Mouse (Mus musculus) intestine, embryonic 16.5 days (tissue): ENCODE measurements around the gene Tmem63a. TPM values are rescaled to one million over a fixed set of nuclear protein-coding genes. Genes with fewer than 3 reads are reported as not detected.
A peak's percentile ranks its signal among the peaks of the same experiment; 100 is the strongest.
"Not testable (repeated sequence)": the region's sequence is repeated elsewhere in the genome, so short reads cannot be mapped to it uniquely, and the experiment has no call there.

ENCODE experiments used
- ATAC-seq: fragments of 200-750 bp; cut with Nextera tagmentation; 2 replicates; pipeline ENCODE4 v1.8.0; 2017; ENCODE audit warnings: moderate TSS enrichment, moderate library complexity
- H3K27ac ChIP-seq: fragments of 300-500 bp; sonication (generic); 2 replicates; pipeline ENCODE4 v1.5.1; 2014; ENCODE audit warnings: mild to moderate bottlenecking, low read length
- H3K27me3 ChIP-seq: fragments of 300-500 bp; sonication (generic); replicated peaks from 2 replicates; pipeline ENCODE4 v1.6.1; 2014; ENCODE audit warnings: low read length, control low read depth, mixed read lengths; ENCODE audit not compliant: control insufficient read depth, insufficient read depth
- H3K36me3 ChIP-seq: fragments of 300-500 bp; sonication (generic); 2 replicates; pipeline ENCODE4 v1.6.1; 2014; ENCODE audit warnings: low read length, control low read depth; ENCODE audit not compliant: control insufficient read depth, insufficient read depth
- H3K4me1 ChIP-seq: fragments of 300-500 bp; sonication (generic); 2 replicates; pipeline ENCODE4 v1.6.1; 2014; ENCODE audit warnings: low read length, control low read depth, mixed read lengths; ENCODE audit not compliant: control insufficient read depth, insufficient read depth
- H3K4me2 ChIP-seq: fragments of 300-500 bp; sonication (generic); 2 replicates; pipeline ENCODE4 v1.6.1; 2014; ENCODE audit warnings: low read depth, low read length, control low read depth
- H3K4me3 ChIP-seq: fragments of 300-500 bp; sonication (generic); 2 replicates; pipeline ENCODE4 v1.5.1; 2014; ENCODE audit warnings: mild to moderate bottlenecking, low read length
- H3K9ac ChIP-seq: fragments of 300-500 bp; sonication (generic); 2 replicates; pipeline ENCODE4 v1.6.1; 2014; ENCODE audit warnings: low read depth, low read length
- H3K9me3 ChIP-seq: fragments of 300-500 bp; sonication (generic); 2 replicates; pipeline ENCODE4 v1.6.1; 2016; ENCODE audit warnings: low read length, control low read depth; ENCODE audit not compliant: control insufficient read depth
- WGBS: fragments of 180-500 bp; shearing (Covaris S2); extraction: QIAGEN DNeasy Blood & Tissue Kit; methylation state at CpG from one replicate; pipeline ENCODE4 v1.1.7; 2014; 5-methylcytosine and 5-hydroxymethylcytosine counted together
- polyA plus RNA-seq: library from polyadenylated mRNA; unstranded; fragments of >200 nt; fragmentation: Nextera tagmentation; extraction: Ambion mirVana; gene quantifications from 2 replicates; pipeline ENCODE4 v1.2.1, GENCODE M21; 2015

Gene Tmem63a
- polyA plus RNA-seq, 1 experiment from 2014 or later = 14.9 TPM

- not testable (repeated sequence) for H3K27ac ChIP-seq, H3K9me3 ChIP-seq, H3K27me3 ChIP-seq, H3K36me3 ChIP-seq
- Histone ChIP-seq H3K4me2 (peak overlapping the region; percentile 60), H3K4me3 (peak overlapping the region; percentile 39), H3K9ac (peak overlapping the region; percentile 49; the same call in 1 of the 2 replicates), H3K4me1 (peaks cover 13% of the 10 kb centered on the region)
- 4% methylated on average over 38 of the region's 41 CpGs for WGBS
- peak; percentile 93 for ATAC-seq
Measured at GRCm38 (mm10) chr1:180936610-180937398, 5.3 kb upstream of the Tmem63a start.

DNA sequence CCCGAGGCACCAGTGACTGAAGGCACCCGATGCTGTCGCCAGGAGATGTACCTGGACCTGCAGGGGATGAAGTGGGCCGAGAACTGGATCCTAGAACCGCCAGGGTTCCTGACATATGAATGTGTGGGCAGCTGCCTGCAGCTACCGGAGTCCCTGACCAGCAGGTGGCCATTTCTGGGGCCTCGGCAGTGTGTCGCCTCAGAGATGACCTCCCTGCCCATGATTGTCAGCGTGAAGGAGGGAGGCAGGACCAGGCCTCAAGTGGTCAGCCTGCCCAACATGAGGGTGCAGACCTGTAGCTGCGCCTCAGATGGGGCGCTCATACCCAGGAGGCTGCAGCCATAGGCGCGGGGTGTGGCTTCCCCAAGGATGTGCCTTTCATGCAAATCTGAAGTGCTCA is 4.5 kb upstream of the Tmem63a start:
- H3K9ac ChIP-seq, H3K36me3 ChIP-seq, ATAC-seq, H3K27ac ChIP-seq, H3K27me3 ChIP-seq, H3K9me3 ChIP-seq, H3K4me2 ChIP-seq, H3K4me3 ChIP-seq: not testable (repeated sequence)
- peaks cover 13% of the 10 kb centered on the region for H3K4me1 ChIP-seq
- WGBS = 52% methylated on average over 13 of the region's 13 CpGs

- H3K4me1 ChIP-seq = peaks cover 23% of the 10 kb centered on the region
- H3K27ac ChIP-seq, H3K36me3 ChIP-seq, ATAC-seq, H3K9ac ChIP-seq, H3K4me3 ChIP-seq, H3K9me3 ChIP-seq, H3K27me3 ChIP-seq, H3K4me2 ChIP-seq: not testable (repeated sequence)
- 91% methylated on average over 2 of the region's 2 CpGs for WGBS
Measured at GRCm38 (mm10) chr1:180938781-180939180, 3.4 kb upstream of the Tmem63a start.

DNA sequence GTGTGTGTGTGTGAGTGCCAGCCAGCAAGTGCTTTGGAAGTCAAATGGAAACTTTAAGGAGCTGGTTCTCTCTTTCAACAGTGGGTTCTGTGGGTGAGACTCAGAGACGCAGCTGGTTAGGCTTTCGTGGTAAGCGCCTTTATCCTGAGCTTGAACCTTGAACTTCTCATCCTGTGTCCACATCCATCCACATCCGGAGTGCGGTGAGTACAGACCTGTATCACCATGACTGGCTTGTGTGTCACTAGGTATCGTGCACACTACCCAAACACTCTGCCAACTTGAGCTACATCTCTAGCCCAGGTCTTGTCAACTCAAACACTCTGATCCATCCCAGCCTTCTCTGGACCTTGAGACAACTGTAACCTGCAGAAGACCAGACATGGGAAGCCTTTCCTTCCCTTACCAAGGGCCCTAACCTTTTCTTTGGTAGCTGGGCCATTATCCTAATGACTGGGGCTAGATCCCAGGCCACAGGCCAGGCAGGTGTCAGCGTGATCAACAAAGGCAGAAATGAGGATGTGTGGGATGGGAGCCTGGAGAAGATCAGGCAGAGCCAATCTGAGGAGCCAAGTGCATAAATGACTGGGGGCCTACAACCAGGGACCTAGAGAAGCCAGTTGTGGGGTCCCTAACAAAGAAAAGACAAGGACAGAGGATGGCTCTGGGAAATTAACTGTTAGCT is 1.2 kb upstream of the Tmem63a start:
- Histone ChIP-seq H3K9ac (no peak overlapping the region), H3K27me3 (0 out of 2 replicates have a peak, but pooled peaks cover 1% of the 10 kb centered on the region), H3K4me1 (peaks cover 43% of the 10 kb centered on the region), H3K27ac (no peak overlapping the region), H3K4me3 (peak overlapping the region; percentile 96), H3K36me3 (no peaks in the 10 kb centered on the region), H3K9me3 (no peaks in the 10 kb centered on the region), H3K4me2 (peak overlapping the region; percentile 94)
- no peak for ATAC-seq
- 85% methylated on average over 7 of the region's 7 CpGs for WGBS

- peak overlapping the region; percentile 94 for H3K9ac ChIP-seq
- H3K9me3 ChIP-seq = no peaks in the 10 kb centered on the region
- H3K4me3 ChIP-seq = peak overlapping the region; percentile 96
- peak overlapping the region; percentile 94 for H3K4me2 ChIP-seq
- ATAC-seq = peak; percentile 36
- peak overlapping the region; percentile 87 for H3K27ac ChIP-seq
- WGBS = 5% methylated on average over 18 of the region's 18 CpGs
- no peaks in the 10 kb centered on the region for H3K27me3 ChIP-seq
- H3K36me3 ChIP-seq = no peaks in the 10 kb centered on the region
- H3K4me1 ChIP-seq = peaks cover 51% of the 10 kb centered on the region
Measured at GRCm38 (mm10) chr1:180941726-180942125, 418 bp upstream of the Tmem63a start.

DNA sequence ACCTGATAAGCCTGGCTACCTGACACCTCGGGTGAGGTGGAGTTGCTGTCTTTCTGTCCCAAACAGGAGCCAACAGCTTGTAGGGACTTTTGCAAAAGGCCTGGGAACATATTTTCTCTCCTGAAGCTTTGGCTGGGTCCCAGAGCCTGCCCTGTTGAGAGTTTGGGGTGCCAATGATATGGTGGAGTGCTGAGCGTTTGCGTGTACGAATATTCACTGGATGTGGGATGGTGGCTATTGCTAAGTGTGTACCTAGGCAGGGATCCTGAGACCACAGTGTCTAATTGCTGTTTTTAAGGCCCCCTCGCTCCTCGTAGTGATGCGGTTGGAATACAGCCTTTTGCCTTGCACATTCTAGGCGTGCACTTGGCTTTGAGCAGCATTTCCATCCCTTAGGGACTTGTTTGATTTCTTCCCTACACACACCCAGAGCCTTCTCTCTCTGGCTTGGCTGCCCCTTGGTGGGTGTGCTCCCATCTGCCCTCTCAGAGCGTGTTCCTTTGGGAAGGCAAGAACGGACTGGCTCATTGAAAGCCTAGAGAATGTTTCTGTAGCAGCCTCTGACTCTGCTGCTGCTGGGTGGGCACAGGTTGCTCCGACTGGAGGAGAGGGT is 994 bp downstream of the Tmem63a start:
- peaks cover 50% of the 10 kb centered on the region for H3K4me1 ChIP-seq
- H3K27ac ChIP-seq = peak overlapping the region; percentile 87
- no peaks in the 10 kb centered on the region for H3K9me3 ChIP-seq
- peak overlapping the region; percentile 94 for H3K4me2 ChIP-seq
- peak overlapping the region; percentile 96 for H3K4me3 ChIP-seq
- no peak for ATAC-seq
- peak overlapping the region; percentile 94 for H3K9ac ChIP-seq
- H3K36me3 ChIP-seq = no peaks in the 10 kb centered on the region
- 48% methylated on average over 11 of the region's 11 CpGs for WGBS
- H3K27me3 ChIP-seq = no peaks in the 10 kb centered on the region

- WGBS = 64% methylated on average over 1 of the region's 1 CpGs
- no peak overlapping the region for H3K4me3 ChIP-seq
- no peaks in the 10 kb centered on the region for H3K36me3 ChIP-seq
- H3K4me2 ChIP-seq = no peak overlapping the region
- ATAC-seq = no peak
- no peak overlapping the region for H3K9ac ChIP-seq
- no peaks in the 10 kb centered on the region for H3K27me3 ChIP-seq
- H3K9me3 ChIP-seq = no peaks in the 10 kb centered on the region
- H3K4me1 ChIP-seq = peaks cover 50% of the 10 kb centered on the region
- H3K27ac ChIP-seq = no peak overlapping the region
Measured at GRCm38 (mm10) chr1:180943896-180944295, 1.8 kb downstream of the Tmem63a start.

- Histone ChIP-seq H3K4me2 (no peak overlapping the region), H3K4me1 (peaks cover 50% of the 10 kb centered on the region)
Measured at GRCm38 (mm10) chr1:180944553-180944952, 2.4 kb downstream of the Tmem63a start.

More at GRCm38 (mm10) chr1:180944553-180944952, 2.4 kb downstream of the Tmem63a start:
- no peaks in the 10 kb centered on the region for H3K9me3 ChIP-seq
- peak overlapping the region; percentile 69 for H3K27ac ChIP-seq
- no peak overlapping the region for H3K4me3 ChIP-seq
- no peaks in the 10 kb centered on the region for H3K36me3 ChIP-seq
- no peak for ATAC-seq
- H3K9ac ChIP-seq = peak overlapping the region; percentile 50; the same call in 1 of the 2 replicates
- no peaks in the 10 kb centered on the region for H3K27me3 ChIP-seq
- 78% methylated on average over 4 of the region's 4 CpGs for WGBS
